Mouse (Mus musculus) heart, embryonic 13.5 days (tissue): Measurements from ENCODE around the gene Lrp2bp. TPM values are rescaled to one million over a fixed set of nuclear protein-coding genes. Genes with fewer than 3 reads are reported as not detected.

Source experiments
- ATAC-seq: fragments of 200-750 bp; cut with Nextera tagmentation; 2 replicates; pipeline ENCODE4 v1.8.0; 2017; ENCODE audit warnings: moderate TSS enrichment; ENCODE audit not compliant: insufficient number of reproducible peaks, low FRiP score, low TSS enrichment; ENCODE audit errors: extremely low read depth
- H3K27ac ChIP-seq: fragments of 300-500 bp; sonication (generic); replicated peaks from 2 replicates; pipeline ENCODE4 v1.5.1; 2015; ENCODE audit warnings: moderate library complexity, mild to moderate bottlenecking, inconsistent platforms
- H3K27me3 ChIP-seq: fragments of 300-500 bp; sonication (generic); replicated peaks from 2 replicates; pipeline ENCODE4 v1.6.1; 2015; ENCODE audit warnings: mild to moderate bottlenecking, inconsistent platforms
- H3K36me3 ChIP-seq: fragments of 300-500 bp; sonication (generic); 2 replicates; pipeline ENCODE4 v1.6.1; 2015; ENCODE audit warnings: mild to moderate bottlenecking, inconsistent platforms
- H3K4me1 ChIP-seq: fragments of 300-500 bp; sonication (generic); 2 replicates; pipeline ENCODE4 v1.6.1; 2015; ENCODE audit warnings: inconsistent platforms
- H3K4me2 ChIP-seq: fragments of 300-500 bp; sonication (generic); 2 replicates; pipeline ENCODE4 v1.6.1; 2015; ENCODE audit warnings: inconsistent platforms, mild to moderate bottlenecking, moderate library complexity
- H3K4me3 ChIP-seq: fragments of 300-500 bp; sonication (generic); 2 replicates; pipeline ENCODE4 v1.5.1; 2015; ENCODE audit warnings: moderate library complexity, mild to moderate bottlenecking, inconsistent platforms
- H3K9ac ChIP-seq: fragments of 300-500 bp; sonication (generic); 2 replicates; pipeline ENCODE4 v1.6.1; 2015; ENCODE audit warnings: inconsistent platforms, mild to moderate bottlenecking, moderate library complexity
- H3K9me3 ChIP-seq: fragments of 300-500 bp; sonication (generic); 2 replicates; pipeline ENCODE4 v1.6.1; 2016; ENCODE audit warnings: inconsistent platforms
- WGBS: fragments of 180-500 bp; shearing (Covaris S2); methylation state at CpG from one replicate; pipeline ENCODE4 v1.1.7; 2015; ENCODE audit warnings: mixed read lengths; 5-methylcytosine and 5-hydroxymethylcytosine counted together
- polyA plus RNA-seq: library from polyadenylated mRNA; unstranded; fragments of >200 nt; fragmentation: Nextera tagmentation; extraction: Ambion mirVana; gene quantifications from 2 replicates; pipeline ENCODE4 v1.2.1, GENCODE M21; 2015

The Lrp2bp gene
- 0.69 and 1.2 TPM in 2 replicates for polyA plus RNA-seq

DNA sequence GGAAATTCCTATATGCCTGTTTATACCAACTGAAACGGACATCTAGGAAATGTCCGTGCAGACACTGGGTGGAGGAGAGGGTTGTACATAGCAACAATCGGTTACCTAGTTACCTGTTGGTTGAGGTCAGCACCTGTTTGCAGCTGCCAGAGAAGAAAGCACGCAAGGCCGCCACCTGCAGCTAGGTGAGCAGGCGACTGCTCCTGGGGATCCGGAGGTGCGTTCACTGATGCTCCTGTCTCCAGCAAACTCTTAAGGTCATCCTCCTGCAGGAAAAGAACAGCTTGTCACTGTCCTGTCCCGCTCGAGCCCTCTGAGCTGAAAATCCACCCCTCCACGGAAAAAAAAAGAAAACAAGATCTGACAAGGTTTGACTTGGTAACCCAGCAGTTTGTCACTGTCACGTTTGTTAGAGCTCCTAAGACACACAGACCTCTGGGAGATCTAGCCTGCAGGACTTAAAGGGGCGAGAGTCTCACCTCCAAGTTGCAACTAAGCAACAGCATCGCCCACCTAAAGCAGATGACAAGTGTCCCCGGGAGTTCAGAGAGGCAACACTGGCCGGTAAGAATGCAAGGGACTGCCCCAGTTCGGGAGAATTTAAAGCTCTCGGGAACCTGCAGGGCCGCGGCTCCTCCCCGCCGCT, at the start of gene Lrp2bp:
Gene Lrp2bp, plus strand, starts transcription at position 166 of the 646 bp plus-strand sequence.
- H3K27me3 ChIP-seq, result no peaks in the 10 kb centered on the region
- 1% methylated on average over 22 of the region's 22 CpGs for WGBS
- H3K27ac ChIP-seq, result peak within 1 kb of the TSS; percentile 97
- H3K9ac ChIP-seq, result peak within 1 kb of the TSS; percentile 85
- peak within 1 kb of the TSS; percentile 93 for H3K4me2 ChIP-seq
- H3K4me1 ChIP-seq, result peaks cover 17% of the 10 kb centered on the region
- no peak for ATAC-seq
- H3K36me3 ChIP-seq, result peaks cover 31% of the 10 kb centered on the region
- no peaks in the 10 kb centered on the region for H3K9me3 ChIP-seq
- H3K4me3 ChIP-seq, result peak within 1 kb of the TSS; percentile 66

- Histone ChIP-seq H3K4me1 (no peaks in the 10 kb centered on the region), H3K36me3 (no peaks in the 10 kb centered on the region), H3K27ac (no peak overlapping the region), H3K4me2 (no peak overlapping the region), H3K4me3 (no peak overlapping the region), H3K9ac (no peak overlapping the region), H3K9me3 (no peaks in the 10 kb centered on the region), H3K27me3 (no peaks in the 10 kb centered on the region)
- 56% methylated on average over 2 of the region's 2 CpGs for WGBS
- no peak for ATAC-seq
These were observed 48.5 kb upstream of the Lrp2bp start for GRCm38 (mm10) chr8:45950622-45951021.

DNA sequence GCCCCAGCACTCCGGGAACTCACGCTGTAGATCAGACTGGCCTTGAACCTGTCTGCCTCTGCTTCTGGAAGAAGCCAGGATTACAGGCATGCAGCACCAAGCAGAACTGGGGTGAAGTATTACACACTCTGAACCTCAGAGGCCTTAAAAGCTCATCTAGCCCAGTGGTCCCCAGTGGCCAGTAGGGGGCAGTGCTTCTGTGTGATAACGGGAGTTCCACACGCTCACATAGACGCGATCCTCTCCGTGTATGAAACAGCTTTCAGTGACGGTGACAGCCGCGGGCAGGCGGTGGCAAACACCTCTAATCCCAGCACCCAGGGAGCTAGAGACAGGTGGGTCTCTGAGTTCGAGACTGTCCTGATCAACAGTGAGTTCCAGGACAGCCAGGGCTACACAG, 28.2 kb upstream of the Lrp2bp start:
- peaks cover 12% of the 10 kb centered on the region for H3K36me3 ChIP-seq
- whole genome bisulfite sequencing, result 93% methylated on average over 12 of the region's 12 CpGs
- H3K9ac ChIP-seq, result no peak overlapping the region
- no peak overlapping the region for H3K4me3 ChIP-seq
- H3K4me2 ChIP-seq, result no peak overlapping the region
- H3K27me3 ChIP-seq, result no peaks in the 10 kb centered on the region
- peaks cover 5% of the 10 kb centered on the region; the same call in 1 of the 2 replicates for H3K9me3 ChIP-seq
- peaks cover 9% of the 10 kb centered on the region for H3K4me1 ChIP-seq
- no peak overlapping the region for H3K27ac ChIP-seq
- no peak for ATAC-seq

GRCm38 (mm10) chr8:45973988-45974505, 25.1 kb upstream of the Lrp2bp start:
- H3K27me3 ChIP-seq, result no peaks in the 10 kb centered on the region
- peaks cover 24% of the 10 kb centered on the region for H3K36me3 ChIP-seq
- peak overlapping the region; percentile 83 for H3K4me2 ChIP-seq
- peaks cover 15% of the 10 kb centered on the region for H3K4me1 ChIP-seq
- WGBS, result 67% methylated on average over 8 of the region's 8 CpGs
- H3K4me3 ChIP-seq, result peak overlapping the region; percentile 77
- H3K9me3 ChIP-seq, result peaks cover 8% of the 10 kb centered on the region; the same call in 1 of the 2 replicates
- no peak overlapping the region for H3K27ac ChIP-seq
- no peak for ATAC-seq
- peak overlapping the region; percentile 85 for H3K9ac ChIP-seq

GRCm38 (mm10) chr8:45975126-45975836, 23.8 kb upstream of the Lrp2bp start, which contains the start of the genes 1700029J07Rik and Ufsp2:
Gene 1700029J07Rik (minus strand): TSS chr8:45975252.
Gene Ufsp2 (plus strand): TSS chr8:45975528.
- Histone ChIP-seq H3K36me3 (peaks cover 31% of the 10 kb centered on the region), H3K4me3 (peak within 1 kb of the TSS; percentile 77), H3K9me3 (peaks cover 8% of the 10 kb centered on the region; the same call in 1 of the 2 replicates), H3K4me1 (peaks cover 15% of the 10 kb centered on the region), H3K9ac (peak within 1 kb of the TSS; percentile 85), H3K4me2 (peak within 1 kb of the TSS; percentile 83), H3K27ac (peak within 1 kb of the TSS; percentile 79), H3K27me3 (no peaks in the 10 kb centered on the region)
- ATAC-seq, result peak; percentile 87
- under 1% methylated on average over 57 of the region's 57 CpGs for WGBS

DNA sequence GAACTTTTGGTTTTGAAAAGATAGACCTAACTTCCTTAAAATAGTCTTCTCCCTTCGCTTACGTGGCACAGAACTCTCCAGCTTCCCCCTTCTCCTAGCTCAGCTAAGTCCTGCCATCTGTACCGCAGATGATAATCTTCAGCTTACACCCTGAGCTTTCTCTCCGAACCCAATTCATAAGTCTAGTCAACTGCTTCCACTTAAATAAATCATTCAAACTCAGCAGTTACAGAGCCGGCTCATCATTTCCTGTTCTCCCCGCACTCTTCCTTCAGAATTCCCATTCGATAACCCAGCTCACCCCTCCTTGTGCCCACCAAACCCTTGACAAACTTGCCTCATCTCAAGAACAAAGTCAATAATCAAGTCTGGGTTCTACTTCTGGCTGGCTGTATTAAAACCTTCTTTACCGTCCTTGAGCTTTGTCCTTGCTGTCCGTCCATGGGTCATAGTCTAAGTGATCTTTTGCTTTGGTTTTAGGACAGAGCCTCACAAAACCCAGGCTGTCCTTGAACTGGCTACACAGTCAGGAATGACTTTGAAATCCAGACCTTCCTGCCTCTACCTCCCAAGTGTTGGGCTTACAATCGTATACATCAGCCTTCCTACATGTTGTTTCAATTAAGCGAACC, 23.1 kb upstream of the Lrp2bp start:
- 58% methylated on average over 11 of the region's 11 CpGs for WGBS
- H3K27ac ChIP-seq, result 0 out of 2 replicates have a peak overlapping the region, but pooled peaks have one; percentile 49
- H3K9ac ChIP-seq, result peak overlapping the region; percentile 85
- H3K4me2 ChIP-seq, result peak overlapping the region; percentile 83
- peaks cover 32% of the 10 kb centered on the region for H3K36me3 ChIP-seq
- peak overlapping the region; percentile 77 for H3K4me3 ChIP-seq
- ATAC-seq, result no peak
- peaks cover 6% of the 10 kb centered on the region; the same call in 1 of the 2 replicates for H3K9me3 ChIP-seq
- H3K27me3 ChIP-seq, result no peaks in the 10 kb centered on the region
- peaks cover 15% of the 10 kb centered on the region for H3K4me1 ChIP-seq

- WGBS, result 66% methylated on average over 3 of the region's 3 CpGs
- H3K9ac ChIP-seq, result no peak overlapping the region
- no peak overlapping the region for H3K27ac ChIP-seq
- H3K4me2 ChIP-seq, result no peak overlapping the region
- H3K9me3 ChIP-seq, result no peaks in the 10 kb centered on the region
- no peaks in the 10 kb centered on the region for H3K4me1 ChIP-seq
- H3K27me3 ChIP-seq, result no peaks in the 10 kb centered on the region
- no peak for ATAC-seq
- H3K4me3 ChIP-seq, result no peak overlapping the region
- peaks cover 75% of the 10 kb centered on the region for H3K36me3 ChIP-seq
These were observed 12.4 kb upstream of the Lrp2bp start for GRCm38 (mm10) chr8:45986665-45987064.

- 36% methylated on average over 2 of the region's 2 CpGs for WGBS
- H3K36me3 ChIP-seq, result peaks cover 67% of the 10 kb centered on the region
- no peak overlapping the region for H3K9ac ChIP-seq
- H3K27me3 ChIP-seq, result no peaks in the 10 kb centered on the region
- no peak for ATAC-seq
- H3K27ac ChIP-seq, result no peak overlapping the region
- H3K4me3 ChIP-seq, result no peak overlapping the region
- no peaks in the 10 kb centered on the region for H3K4me1 ChIP-seq
- H3K9me3 ChIP-seq, result no peaks in the 10 kb centered on the region
- H3K4me2 ChIP-seq, result no peak overlapping the region
These were observed 10.9 kb upstream of the Lrp2bp start for GRCm38 (mm10) chr8:45988189-45988588.

GRCm38 (mm10) chr8:45990631-45991310, 8.3 kb upstream of the Lrp2bp start:
- peaks cover 68% of the 10 kb centered on the region for H3K36me3 ChIP-seq
- ATAC-seq, result no peak
- H3K9ac ChIP-seq, result no peak overlapping the region
- no peak overlapping the region for H3K27ac ChIP-seq
- no peaks in the 10 kb centered on the region for H3K4me1 ChIP-seq
- WGBS, result 92% methylated on average over 4 of the region's 4 CpGs
- no peak overlapping the region for H3K4me2 ChIP-seq
- no peak overlapping the region for H3K4me3 ChIP-seq
- no peaks in the 10 kb centered on the region for H3K9me3 ChIP-seq
- H3K27me3 ChIP-seq, result no peaks in the 10 kb centered on the region

DNA sequence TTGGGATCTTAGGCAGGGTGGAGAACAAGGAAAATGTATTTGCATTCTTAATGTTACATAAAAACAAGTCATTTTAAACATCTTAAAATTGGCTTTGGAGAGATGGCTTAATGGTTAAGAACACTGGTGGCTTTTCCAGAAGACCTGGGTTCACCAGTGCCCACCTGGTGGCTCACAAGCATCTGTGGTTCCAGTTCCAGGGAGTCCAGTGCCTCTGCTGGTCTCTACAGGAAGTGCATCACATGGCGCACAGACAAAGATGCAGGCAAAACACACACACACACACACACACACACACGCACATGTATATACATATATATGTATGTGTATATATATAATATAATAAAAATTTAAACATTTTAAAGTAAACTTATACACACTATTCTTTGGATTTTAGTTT, 5.0 kb upstream of the Lrp2bp start:
- Histone ChIP-seq H3K27ac (no peak overlapping the region), H3K27me3 (no peaks in the 10 kb centered on the region), H3K4me1 (peaks cover 10% of the 10 kb centered on the region), H3K4me2 (no peak overlapping the region), H3K9ac (no peak overlapping the region), H3K4me3 (no peak overlapping the region), H3K36me3 (peaks cover 67% of the 10 kb centered on the region), H3K9me3 (no peaks in the 10 kb centered on the region)
- 91% methylated on average over 2 of the region's 2 CpGs for WGBS
- no peak for ATAC-seq

DNA sequence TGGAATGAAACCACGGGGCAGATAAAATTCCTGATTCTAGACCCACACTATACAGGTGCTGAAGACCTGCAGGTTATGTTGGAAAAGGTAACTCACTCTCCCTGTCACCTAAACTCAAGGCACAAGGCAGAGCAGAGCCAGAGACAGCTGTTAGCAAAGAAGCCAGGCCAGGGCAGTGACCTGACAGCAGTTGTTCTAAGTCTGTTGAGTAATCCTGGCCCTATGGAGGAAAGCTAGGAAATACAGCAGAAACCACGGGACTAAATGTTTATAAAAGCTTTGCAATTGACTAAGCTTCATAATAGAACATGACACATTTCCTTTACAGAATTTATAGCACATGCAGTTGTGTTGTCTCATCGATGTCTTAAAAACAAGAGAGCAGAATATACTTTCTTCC, 3.5 kb upstream of the Lrp2bp start:
- Histone ChIP-seq H3K27ac (no peak overlapping the region), H3K4me3 (no peak overlapping the region), H3K9me3 (no peaks in the 10 kb centered on the region), H3K4me2 (no peak overlapping the region), H3K27me3 (no peaks in the 10 kb centered on the region), H3K9ac (no peak overlapping the region), H3K36me3 (peaks cover 59% of the 10 kb centered on the region), H3K4me1 (peaks cover 16% of the 10 kb centered on the region)
- WGBS, result 81% methylated on average over 3 of the region's 3 CpGs
- no peak for ATAC-seq
